Mouse (Mus musculus) ES-Bruce4 (cell line): ENCODE measurements at regions not wholly inside any gene's neighbourhood (a gene's known extent, or its start where the extent isn't known, plus 50 kb on each side); places are given as distances from the start of the nearest gene placed in this dataset.

Experiments
- CTCF ChIP-seq: IDR thresholded peaks from one replicate; pipeline ENCODE4 v1.8.1; 2011; ENCODE audit warnings: low read depth, low read length
- EP300 ChIP-seq: IDR thresholded peaks from 2 replicates; pipeline ENCODE4 v1.6.1; 2011; ENCODE audit warnings: low read depth, low read length; ENCODE audit not compliant: insufficient read depth
- POLR2A ChIP-seq: IDR thresholded peaks from one replicate; pipeline ENCODE4 v1.8.1; 2011; ENCODE audit warnings: low read length; ENCODE audit not compliant: insufficient read depth

GRCm38 (mm10) chr13:7345760-7346159 is 697.2 kb upstream of the Pfkp start:
- no peak for TF ChIP-seq CTCF
- TF ChIP-seq EP300: no peak
- TF ChIP-seq POLR2A: no peak
